Mouse (Mus musculus): ENCODE measurements around the gene Gabrb3. TPM values are rescaled to one million over a fixed set of nuclear protein-coding genes. Genes with fewer than 3 reads are reported as not detected.

The Gabrb3 gene
- polyA plus RNA-seq, 2 experiments = 1.2 to 1.5 TPM

DNA sequence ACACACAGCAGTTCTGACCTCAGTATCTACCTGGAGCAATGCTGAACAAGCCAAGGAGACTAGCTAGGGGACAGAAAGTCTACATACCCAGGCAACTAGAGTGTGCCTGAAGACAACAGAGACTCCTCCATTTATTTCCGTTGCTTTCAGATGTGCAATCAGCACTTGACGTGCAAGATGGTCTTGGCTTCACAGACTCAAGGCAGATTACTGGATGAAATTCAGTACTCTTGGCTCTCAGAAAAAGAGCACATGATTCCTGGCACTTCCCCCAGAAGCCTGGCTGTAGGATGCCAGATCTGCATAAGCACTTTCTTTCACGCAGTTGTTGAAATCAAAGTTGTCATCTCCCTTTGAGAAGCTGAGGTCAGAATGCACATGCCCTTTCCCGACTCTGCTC lies 72.3 kb downstream of the Gabrb3 start:
- WGBS = 72% methylated on average over 4 of the region's 4 CpGs

DNA sequence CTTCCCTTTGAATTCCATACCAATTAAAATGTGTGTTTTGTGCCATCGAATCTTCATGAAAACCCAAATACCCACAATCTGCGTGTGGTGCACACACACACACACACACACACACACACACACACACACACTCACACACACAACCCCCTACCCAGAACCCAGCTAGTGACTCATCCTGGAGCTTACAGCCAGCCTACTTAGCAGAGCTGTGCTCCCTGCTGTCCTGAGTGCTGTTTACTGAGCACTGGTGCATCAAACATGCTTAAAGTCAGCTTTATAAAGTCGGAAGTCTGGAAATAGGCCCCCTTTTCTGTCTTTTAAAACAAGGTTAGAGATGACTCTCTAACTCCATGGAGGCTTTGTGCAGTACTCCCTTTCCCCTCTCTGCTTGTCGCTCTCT lies 83.3 kb downstream of the Gabrb3 start:
- H3K9ac ChIP-seq (ENCODE audit: low read depth, low read length, severe bottlenecking) = no peak overlapping the region
- no peaks in the 10 kb centered on the region for H3K9me3 ChIP-seq (ENCODE audit: control insufficient read depth, low read length)
- WGBS = 85% methylated on average over 4 of the region's 4 CpGs
- no peak overlapping the region for H3K4me2 ChIP-seq (replicated peaks; ENCODE audit: low read depth, low read length, severe bottlenecking)
- no peak for TF ChIP-seq POLR2A (IDR thresholded peaks at IDR 0.05; ENCODE audit: borderline replicate concordance, extremely low read depth, insufficient read depth, insufficient read length)
- H3K27me3 ChIP-seq (ENCODE audit: control insufficient read depth, insufficient read depth, low read length) = peaks cover 12% of the 10 kb centered on the region
- no peak overlapping the region for H3K4me3 ChIP-seq (replicated peaks; ENCODE audit: low read length)
- no peak overlapping the region for H3K27ac ChIP-seq (replicated peaks; ENCODE audit: low read depth, low read length)
- ATAC-seq (ENCODE audit: low FRiP score, low read depth) (no peak), DNase-seq (ENCODE audit: low spot score) (no peak)
- H3K36me3 ChIP-seq (ENCODE audit: control insufficient read depth, insufficient read depth, low read length) = no peaks in the 10 kb centered on the region
- H3K4me1 ChIP-seq (ENCODE audit: control insufficient read depth, insufficient read depth, low read length) = no peaks in the 10 kb centered on the region

More for the DNA sequence above, 72.3 kb downstream of the Gabrb3 start:
- no peak for TF ChIP-seq POLR2A (IDR thresholded peaks at IDR 0.05; ENCODE audit: borderline replicate concordance, extremely low read depth, insufficient read depth, insufficient read length)
- Histone ChIP-seq H3K4me3 (replicated peaks; ENCODE audit: low read length) (no peak overlapping the region), H3K27ac (replicated peaks; ENCODE audit: low read depth, low read length) (no peak overlapping the region), H3K36me3 (ENCODE audit: control insufficient read depth, insufficient read depth, low read length) (no peaks in the 10 kb centered on the region), H3K9ac (ENCODE audit: low read depth, low read length, severe bottlenecking) (no peak overlapping the region), H3K4me2 (replicated peaks; ENCODE audit: low read depth, low read length, severe bottlenecking) (no peak overlapping the region), H3K9me3 (ENCODE audit: control insufficient read depth, low read length) (no peaks in the 10 kb centered on the region), H3K27me3 (ENCODE audit: control insufficient read depth, insufficient read depth, low read length) (no peaks in the 10 kb centered on the region), H3K4me1 (ENCODE audit: control insufficient read depth, insufficient read depth, low read length) (no peaks in the 10 kb centered on the region)
- DNase-seq (ENCODE audit: low spot score) = no peak
- no peak for ATAC-seq (ENCODE audit: low FRiP score, low read depth)

DNA sequence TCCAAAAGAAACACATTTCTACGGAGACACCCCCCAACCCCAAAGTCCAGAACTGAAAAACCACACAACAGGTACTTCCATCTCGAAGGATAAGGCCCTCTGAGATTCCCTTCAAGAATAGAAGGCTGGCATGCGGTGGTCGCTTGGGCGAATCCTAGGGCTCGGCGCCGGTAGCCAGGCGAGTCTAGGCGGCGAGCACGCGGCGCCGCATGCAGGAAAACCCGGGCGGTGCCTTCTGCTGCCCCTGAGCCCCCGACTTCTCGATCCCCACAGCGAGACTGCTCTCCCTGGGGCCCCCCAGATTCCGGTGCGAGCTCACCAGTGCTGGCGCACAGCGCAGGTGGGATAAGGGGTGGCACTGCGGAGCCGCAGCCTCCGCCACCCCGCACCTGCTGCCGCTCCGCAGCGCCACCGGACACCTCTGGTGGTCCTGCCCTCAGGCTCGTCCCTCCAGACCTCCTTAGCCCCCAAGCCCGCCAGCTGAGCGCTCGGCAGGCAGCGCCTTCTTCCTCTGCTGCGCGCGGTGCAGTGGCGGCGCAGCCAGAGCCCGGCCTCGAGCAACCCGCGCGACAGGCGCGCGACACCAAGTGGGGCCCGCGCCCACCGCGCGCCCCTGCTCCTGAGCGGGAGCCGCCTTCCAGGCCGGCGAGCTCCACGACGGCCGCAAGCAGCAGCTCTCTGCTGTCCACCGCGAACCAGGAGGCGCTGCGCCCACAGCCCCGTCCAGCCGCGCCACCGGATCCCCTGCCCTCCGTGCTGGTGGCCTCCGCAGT lies 89.6 kb downstream of the Gabrb3 start:
- H3K9me3 ChIP-seq (ENCODE audit: control insufficient read depth, low read length) = no peaks in the 10 kb centered on the region
- H3K27ac ChIP-seq (replicated peaks; ENCODE audit: low read depth, low read length) = no peak overlapping the region
- H3K4me3 ChIP-seq (replicated peaks; ENCODE audit: low read length) = peak overlapping the region; percentile 35
- H3K9ac ChIP-seq (ENCODE audit: low read depth, low read length, severe bottlenecking) = 0 out of 2 replicates have a peak overlapping the region, but pooled peaks have one; percentile 21
- WGBS = 2% methylated on average over 40 of the region's 72 CpGs
- peaks cover 48% of the 10 kb centered on the region for H3K27me3 ChIP-seq (ENCODE audit: control insufficient read depth, insufficient read depth, low read length)
- no peaks in the 10 kb centered on the region for H3K36me3 ChIP-seq (ENCODE audit: control insufficient read depth, insufficient read depth, low read length)
- peak; percentile 30; the same call in 1 of the 2 replicates for ATAC-seq (ENCODE audit: low FRiP score, low read depth)
- TF ChIP-seq POLR2A (IDR thresholded peaks at IDR 0.05; ENCODE audit: borderline replicate concordance, extremely low read depth, insufficient read depth, insufficient read length) = no peak
- no peak for DNase-seq (ENCODE audit: low spot score)
- peak overlapping the region; percentile 59 for H3K4me2 ChIP-seq (replicated peaks; ENCODE audit: low read depth, low read length, severe bottlenecking)
- no peaks in the 10 kb centered on the region for H3K4me1 ChIP-seq (ENCODE audit: control insufficient read depth, insufficient read depth, low read length)

DNA sequence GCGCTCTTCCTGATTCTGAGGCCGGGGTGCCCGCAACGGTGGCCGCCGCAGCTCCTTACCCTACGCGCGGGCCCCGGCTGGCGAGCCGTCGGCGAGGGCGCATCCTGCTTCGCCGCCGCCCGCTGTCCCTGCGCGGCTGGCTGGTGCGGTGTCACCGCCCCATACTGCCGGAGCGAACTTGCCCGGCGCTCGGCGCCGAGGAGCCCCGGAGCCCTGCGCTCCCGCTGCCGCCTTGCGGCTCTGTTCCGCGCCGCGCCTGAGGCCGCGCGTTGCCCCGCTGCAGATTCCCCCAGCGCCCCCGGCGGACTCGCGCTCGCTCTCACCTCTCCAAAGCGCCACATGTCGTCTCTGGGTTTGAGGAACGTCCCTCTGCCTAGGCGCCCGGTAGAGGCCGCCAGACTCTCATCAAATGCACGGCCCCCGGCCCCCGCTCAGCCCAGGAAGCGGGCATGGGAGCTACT lies 90.2 kb downstream of the Gabrb3 start, which contains the start of gene Gabra5:
TSS of gene Gabra5 (minus strand) at position 379 of the 461 bp plus-strand sequence.
- Histone ChIP-seq H3K4me3 (replicated peaks; ENCODE audit: low read length) (peak within 1 kb of the TSS; percentile 35), H3K36me3 (ENCODE audit: control insufficient read depth, insufficient read depth, low read length) (no peaks in the 10 kb centered on the region), H3K4me2 (replicated peaks; ENCODE audit: low read depth, low read length, severe bottlenecking) (peak within 1 kb of the TSS; percentile 59), H3K9ac (ENCODE audit: low read depth, low read length, severe bottlenecking) (0 out of 2 replicates have a peak within 1 kb of the TSS, but pooled peaks have one; percentile 21), H3K27ac (replicated peaks; ENCODE audit: low read depth, low read length) (no peak within 1 kb of the TSS), H3K9me3 (ENCODE audit: control insufficient read depth, low read length) (no peaks in the 10 kb centered on the region), H3K27me3 (ENCODE audit: control insufficient read depth, insufficient read depth, low read length) (peaks cover 48% of the 10 kb centered on the region), H3K4me1 (ENCODE audit: control insufficient read depth, insufficient read depth, low read length) (no peaks in the 10 kb centered on the region)
- no peak for TF ChIP-seq POLR2A (IDR thresholded peaks at IDR 0.05; ENCODE audit: borderline replicate concordance, extremely low read depth, insufficient read depth, insufficient read length)
- DNase-seq (ENCODE audit: low spot score) (no peak), ATAC-seq (ENCODE audit: low FRiP score, low read depth) (peak; percentile 26; the same call in 1 of the 2 replicates)
- WGBS = 6% methylated on average over 36 of the region's 59 CpGs

DNA sequence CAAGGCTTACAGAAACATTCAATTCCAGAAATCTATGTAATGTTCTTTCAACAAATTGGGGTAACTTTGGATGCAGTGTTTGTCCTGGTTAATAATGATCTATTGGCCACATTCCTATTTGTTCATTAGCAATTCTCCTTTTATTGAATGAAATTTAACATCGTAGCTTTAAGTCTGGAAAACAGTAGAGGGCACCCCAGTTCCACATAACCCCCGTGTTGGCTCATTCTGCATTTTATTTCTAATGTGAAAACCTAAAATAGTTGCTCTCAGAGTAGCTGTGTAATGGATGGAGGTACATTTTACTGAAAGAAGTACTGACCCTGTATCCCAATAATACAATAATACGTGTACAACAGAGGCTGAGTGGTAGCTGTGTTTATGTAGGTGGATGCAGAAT lies 93.5 kb downstream of the Gabrb3 start:
- H3K9ac ChIP-seq (ENCODE audit: low read depth, low read length, severe bottlenecking) = no peak overlapping the region
- DNase-seq (ENCODE audit: low spot score) = peak; percentile 17
- no peak overlapping the region for H3K4me2 ChIP-seq (replicated peaks; ENCODE audit: low read depth, low read length, severe bottlenecking)
- no peaks in the 10 kb centered on the region for H3K4me1 ChIP-seq (ENCODE audit: control insufficient read depth, insufficient read depth, low read length)
- WGBS = 36% methylated on average over 3 of the region's 3 CpGs
- no peak overlapping the region for H3K27ac ChIP-seq (replicated peaks; ENCODE audit: low read depth, low read length)
- no peaks in the 10 kb centered on the region for H3K36me3 ChIP-seq (ENCODE audit: control insufficient read depth, insufficient read depth, low read length)
- H3K27me3 ChIP-seq (ENCODE audit: control insufficient read depth, insufficient read depth, low read length) = peaks cover 34% of the 10 kb centered on the region
- no peak for ATAC-seq (ENCODE audit: low FRiP score, low read depth)
- no peaks in the 10 kb centered on the region for H3K9me3 ChIP-seq (ENCODE audit: control insufficient read depth, low read length)
- no peak for TF ChIP-seq POLR2A (IDR thresholded peaks at IDR 0.05; ENCODE audit: borderline replicate concordance, extremely low read depth, insufficient read depth, insufficient read length)
- no peak overlapping the region for H3K4me3 ChIP-seq (replicated peaks; ENCODE audit: low read length)
